Mouse (Mus musculus): ENCODE measurements around the gene Prkcb.

Gene Prkcb

DNA sequence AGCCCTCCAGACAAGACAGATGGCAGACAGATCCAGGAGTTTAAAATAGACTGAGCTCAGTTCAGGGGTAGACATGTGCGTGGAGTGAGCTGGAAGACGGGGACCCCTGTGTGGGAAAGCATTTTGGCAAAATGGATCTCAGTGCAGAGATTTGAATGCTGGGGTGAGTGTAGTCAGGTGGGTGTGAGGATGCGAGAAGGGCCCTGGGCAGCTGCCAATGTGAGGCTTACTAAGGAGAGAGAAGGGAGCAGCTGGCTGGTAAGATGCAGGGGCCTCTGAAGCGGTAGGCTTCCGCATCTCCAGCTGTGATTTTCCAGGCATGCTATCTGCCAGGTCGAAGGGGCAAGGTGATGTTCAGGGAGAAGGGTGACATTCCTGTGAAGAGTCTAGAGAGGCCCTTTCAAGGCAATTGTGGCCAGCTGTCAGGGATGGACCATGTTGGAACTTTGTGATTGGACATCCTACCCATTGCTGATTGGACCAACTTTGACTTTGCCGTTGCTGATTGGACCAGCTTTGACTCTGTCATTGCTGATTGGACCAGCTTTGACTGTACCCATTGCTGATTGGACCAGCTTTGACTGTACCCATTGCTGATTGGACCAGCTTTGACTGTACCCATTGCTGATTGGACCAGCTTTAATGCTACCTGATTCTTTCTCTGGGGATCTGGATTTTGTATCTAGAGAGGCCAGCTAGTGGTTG is 78.9 kb downstream of the Prkcb start:
- peak; percentile 86 for DNase-seq (ENCODE audit: low read depth, low spot score)

DNA sequence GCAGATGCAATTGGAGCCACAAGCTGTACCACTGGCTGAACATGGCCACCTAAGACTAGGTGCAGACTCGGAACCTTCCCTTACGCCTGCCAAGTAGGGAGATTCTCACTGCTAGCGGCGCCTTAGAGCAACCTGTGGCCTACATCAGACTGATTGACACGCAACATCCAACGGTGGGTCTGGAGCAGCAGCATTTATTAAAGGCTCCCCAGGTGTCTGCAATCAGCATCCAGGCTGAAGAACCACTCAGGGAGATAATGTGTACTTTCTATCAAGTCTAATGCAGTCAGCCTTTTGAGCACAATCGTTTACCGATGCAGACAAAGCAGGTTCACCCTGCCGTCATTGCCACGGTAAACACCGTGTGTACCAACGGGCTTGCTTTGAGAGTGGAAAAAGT is 81.9 kb downstream of the Prkcb start:
- DNase-seq (ENCODE audit: low read depth, low spot score), result no peak

DNA sequence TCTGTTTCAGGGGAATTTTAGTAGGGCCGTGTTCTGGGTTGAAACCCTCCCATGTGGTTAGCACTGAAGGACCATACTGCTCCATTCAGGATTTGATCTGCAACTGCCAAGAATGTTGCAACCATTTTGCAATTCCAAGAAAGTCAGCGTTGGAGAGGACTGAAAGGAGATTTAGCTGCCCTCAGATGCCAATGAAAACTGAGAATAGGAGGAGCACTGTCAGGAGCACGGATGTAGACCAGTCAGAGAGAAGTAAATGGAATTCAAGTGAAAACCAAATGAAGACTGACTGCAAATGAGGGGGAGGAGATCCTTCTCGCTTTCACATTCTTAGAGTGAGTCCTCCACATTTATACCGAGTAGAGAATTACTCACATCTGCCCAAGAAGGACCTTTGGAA is 83.4 kb downstream of the Prkcb start:
- no peak for DNase-seq (ENCODE audit: low read depth, low spot score)

DNA sequence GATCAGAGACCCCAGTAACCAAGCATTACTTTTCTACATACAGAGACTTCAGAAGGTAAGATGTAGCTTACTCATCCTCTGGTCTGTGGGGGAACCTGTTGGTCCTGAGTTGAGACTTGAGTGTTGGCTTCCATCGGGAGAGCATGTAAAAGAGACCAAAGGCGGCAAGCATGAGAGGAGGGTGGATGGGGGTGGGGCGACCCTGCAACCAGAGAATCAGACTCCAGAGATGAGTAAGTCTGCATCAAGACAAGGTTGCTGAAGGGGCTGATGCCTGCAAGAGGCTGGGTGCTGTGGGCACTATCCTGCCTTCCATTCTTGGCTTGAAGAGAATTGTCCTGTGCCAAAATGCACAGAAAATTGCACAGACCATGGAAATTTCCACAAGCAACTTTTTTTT is 83.8 kb downstream of the Prkcb start:
- DNase-seq (ENCODE audit: low read depth, low spot score), result no peak

DNA sequence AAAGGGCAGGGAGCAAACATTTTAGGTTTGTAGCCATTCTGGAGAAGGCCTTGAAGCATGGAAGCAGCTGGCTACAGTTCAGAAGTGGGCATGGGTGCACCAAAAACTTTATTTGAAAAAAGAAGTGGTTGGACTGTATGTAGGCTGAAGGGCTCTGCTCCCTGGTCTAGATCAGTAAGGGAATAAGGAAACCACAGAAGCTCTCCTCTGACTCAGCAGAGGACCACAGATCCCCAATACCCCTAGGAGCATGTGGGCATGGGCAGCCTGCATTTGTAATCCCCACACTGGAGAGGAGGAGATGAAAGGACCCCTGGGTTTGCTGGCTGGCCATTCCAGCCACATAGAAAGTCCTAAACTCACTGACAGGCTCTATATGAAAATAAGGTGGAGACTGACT is 88.3 kb downstream of the Prkcb start:
- no peak for DNase-seq (ENCODE audit: low read depth, low spot score)

DNA sequence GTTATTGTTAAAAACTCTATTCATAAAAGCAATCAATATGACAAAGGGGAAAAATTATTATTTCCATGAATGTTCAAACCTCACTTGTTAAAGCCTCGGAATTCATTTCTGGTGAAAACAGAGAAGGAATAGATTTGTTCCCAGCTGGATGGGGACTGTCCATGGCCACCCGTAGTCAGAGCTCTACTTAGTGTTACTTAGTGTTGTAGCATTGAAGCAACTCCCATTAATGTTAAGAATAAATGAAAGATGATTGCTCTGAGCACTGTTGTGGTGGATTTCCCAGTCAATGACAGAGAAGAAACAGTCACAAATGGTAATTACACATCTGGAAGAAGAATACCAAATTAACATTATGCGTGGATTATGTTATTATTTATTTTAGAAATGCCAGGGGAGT is 89.4 kb downstream of the Prkcb start:
- DNase-seq (ENCODE audit: low read depth, low spot score), result no peak

DNA sequence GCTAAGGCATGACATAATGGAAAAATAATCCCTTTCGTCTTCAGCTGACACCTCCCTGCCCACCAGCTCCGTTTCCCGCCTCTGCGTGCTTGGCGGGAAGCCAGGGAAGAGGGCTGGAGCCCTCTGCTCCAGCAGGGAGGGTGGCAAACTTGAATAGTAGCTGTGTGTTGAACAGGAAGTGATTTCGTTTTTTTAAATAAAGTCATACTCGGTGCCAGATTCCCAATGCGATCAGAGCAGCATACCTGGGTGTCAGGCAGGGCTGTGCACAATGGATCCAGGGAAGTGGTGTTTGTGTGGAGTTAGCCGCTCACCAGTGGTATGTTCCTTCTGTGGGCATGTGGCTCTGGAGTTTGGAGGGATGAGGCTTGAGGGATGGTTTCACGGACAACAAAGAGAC is 89.9 kb downstream of the Prkcb start:
- peak; percentile 71 for DNase-seq (ENCODE audit: low read depth, low spot score)

DNA sequence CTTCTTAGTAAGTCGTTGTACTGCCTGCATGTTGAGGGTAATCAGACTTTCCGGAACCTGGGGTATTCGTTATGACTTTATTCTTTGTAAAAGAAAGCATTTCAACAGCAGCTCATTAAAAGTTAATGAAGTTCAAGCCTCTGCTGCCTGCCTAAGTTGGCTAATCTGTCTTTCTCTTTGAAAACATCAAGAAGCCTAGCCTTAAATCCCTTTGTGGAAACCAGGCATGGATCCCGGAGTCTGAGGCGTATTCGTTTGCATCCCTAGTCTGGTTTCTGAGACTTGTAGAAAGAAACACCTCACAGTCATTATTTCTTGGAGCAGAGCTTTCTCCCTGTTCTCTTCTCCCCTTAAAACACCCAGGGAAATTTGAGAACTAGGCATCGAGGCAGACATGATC is 90.7 kb downstream of the Prkcb start:
- no peak for DNase-seq (ENCODE audit: low read depth, low spot score)

DNA sequence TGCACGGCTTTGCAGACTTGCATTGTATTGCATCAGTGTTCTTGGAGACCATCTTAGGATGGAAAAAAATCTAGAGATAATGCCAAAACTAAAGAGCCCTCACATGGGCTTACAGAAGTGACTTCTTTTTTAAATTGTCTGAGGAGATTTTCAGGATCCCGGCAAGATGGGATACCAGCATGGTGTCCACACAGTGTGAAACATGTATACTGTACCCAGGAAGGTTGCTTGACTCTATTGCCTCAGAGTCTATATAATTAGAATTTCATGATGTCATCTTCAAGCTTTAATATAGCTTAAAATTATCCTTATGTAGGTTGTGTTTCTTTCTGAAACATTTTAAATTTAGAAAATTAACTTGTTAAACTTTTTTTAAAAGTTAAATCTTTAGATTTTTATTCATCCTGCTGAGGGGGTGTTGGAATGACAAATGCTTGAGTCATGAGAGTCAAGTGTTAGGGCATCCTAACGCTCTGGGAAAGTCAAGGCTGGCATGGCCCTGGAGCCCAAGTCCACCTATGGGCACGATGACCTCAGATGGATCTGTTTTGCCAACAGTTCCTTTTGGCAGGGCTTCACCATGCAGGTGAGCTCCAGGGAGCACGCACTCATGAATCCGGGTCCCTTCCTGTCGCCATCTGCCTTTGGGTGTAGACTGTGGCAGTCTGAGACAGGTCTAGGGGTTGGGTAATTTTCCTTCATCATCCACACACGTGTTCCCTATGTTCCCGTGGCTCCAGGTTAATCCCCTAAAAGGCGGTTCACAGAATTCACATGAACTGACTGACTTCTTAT is 92.0 kb downstream of the Prkcb start:
- peak; percentile 93 for DNase-seq (ENCODE audit: low read depth, low spot score)

DNA sequence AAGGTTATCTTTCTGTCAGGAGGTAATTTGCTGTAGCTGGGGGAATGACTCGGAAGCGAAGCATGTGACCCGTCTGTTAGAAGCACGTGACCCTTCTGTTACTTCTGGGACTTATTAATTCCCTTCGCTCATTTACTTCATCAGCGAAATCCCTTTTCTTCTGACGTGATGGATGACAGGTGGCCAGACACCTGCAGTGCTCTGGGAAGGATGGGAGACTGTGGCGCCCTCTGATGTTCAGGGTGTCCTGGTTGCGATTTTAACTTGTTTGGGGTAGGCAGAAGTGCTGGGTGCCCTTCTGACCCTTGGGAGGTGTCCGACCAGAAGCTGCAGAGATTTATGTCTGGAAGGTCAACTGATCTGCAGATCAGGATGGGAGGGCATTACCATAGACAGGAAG is 93.0 kb downstream of the Prkcb start:
- no peak for DNase-seq (ENCODE audit: low read depth, low spot score)

DNA sequence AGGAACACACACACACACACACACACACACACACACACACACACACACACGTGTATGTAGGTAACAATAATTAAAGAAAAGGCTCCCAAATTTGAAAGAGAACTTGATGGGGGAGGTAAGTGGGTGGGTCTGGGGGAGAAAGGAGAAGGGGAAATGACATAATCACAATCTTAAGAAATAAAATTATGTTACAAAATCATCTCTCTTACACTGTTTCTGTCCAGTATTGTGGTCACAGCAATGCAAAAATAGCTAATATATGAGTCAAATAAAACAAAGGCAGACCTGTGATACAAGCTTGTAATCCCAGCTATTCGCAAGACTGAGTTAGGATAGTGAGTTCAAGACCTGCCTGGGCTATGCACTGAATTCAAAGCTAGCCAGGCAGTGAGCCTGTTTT is 94.7 kb downstream of the Prkcb start:
- DNase-seq (ENCODE audit: low read depth, low spot score), result no peak

DNA sequence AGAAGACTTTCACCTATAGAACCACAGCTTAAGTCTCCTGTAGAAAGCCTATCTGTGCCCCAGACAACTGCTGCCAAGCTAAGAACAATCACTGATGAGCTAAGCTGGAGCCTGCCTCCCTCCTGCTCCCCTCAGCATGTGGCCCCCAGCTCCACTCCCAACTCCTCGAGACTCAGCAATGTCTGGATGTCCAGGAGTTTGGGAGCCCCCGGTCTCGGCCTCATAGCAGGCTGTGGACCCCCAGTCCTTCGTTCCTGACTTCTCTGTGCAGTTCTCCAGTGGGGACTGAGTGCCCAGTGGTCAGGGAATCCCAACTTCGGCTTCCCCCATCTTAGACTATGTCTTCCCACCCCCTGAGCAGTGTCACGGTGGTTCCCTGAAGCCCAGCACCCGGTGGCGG is 96.3 kb downstream of the Prkcb start:
- no peak for DNase-seq (ENCODE audit: low read depth, low spot score)

DNA sequence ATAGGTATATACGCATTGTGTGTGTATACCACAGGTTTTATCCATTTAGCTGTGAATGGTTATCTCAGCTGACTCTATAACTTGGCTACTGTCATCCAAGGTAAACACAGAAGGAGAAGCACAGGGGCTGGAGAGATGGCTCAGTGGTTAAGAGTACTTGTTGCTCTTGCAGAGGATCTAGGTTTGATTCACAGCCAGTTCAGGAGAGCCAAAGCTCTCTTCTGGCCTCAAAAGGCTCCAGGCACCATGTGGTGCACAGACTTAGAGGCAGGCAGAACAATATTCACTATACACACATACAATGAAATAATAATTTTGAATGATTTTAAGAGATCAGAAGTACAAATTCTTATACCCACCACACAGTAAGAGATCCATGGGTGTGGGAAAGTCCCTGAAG is 98.0 kb downstream of the Prkcb start:
- peak; percentile 66 for DNase-seq (ENCODE audit: low read depth, low spot score)

DNA sequence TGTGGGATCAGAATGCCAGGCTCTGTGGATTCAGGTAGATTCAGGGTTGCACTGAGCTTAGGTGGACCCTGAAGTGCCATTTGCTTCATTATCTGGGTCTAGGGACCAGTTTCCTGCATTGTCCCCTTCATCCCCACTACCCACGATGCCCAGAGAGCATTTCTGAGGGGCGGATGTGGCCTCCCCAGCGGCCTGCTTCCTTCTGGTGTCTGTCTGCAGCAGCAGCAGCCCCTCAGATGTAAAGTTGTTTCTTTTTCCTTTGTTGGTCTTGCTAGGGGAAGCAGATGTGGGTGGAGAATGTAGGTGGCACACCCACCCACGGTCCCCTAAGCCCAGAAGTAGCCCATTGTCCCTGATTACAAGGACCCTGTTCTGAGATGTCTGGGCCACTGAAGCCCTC is 99.3 kb downstream of the Prkcb start:
- no peak for DNase-seq (ENCODE audit: low read depth, low spot score)

DNA sequence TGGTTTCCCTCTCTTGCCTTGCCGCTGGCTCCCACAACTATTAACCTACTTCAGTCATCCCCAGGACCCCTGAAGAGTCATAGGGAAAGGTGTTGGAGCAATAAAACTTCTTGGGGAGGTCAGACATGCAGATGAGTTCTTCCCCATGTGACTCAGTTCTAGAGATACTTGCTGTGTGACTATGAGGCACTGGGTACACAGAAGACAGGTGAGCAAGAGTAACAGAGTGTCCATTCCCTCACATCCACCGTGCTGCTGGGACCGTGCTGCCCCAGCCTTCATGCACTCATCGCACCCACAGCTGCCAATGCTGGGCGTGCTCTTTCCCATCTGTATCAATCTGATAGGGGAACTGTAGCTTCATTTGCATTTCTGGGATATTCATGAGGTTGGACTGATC is 100.3 kb downstream of the Prkcb start:
- DNase-seq (ENCODE audit: low read depth, low spot score), result no peak

DNA sequence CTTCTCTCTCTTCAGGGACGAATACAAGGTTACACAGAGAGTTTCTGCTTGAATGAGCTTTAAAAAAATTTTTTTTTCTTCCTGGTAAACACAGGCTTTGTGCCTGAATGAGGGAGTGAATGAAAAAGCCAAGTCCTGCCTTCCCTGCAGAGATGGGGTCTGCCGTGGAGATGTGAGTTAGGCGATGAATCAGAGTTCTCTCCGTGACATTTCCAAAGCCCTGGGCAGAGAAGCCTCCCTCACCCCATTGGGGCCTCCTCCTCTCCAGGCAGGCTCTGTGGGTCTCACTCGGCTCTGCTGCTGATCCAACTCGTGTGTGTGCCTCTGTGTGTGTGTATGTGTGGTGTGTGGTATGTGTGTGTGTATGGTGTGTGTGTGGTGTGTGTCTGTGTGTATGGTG is 101.1 kb downstream of the Prkcb start:
- peak; percentile 86 for DNase-seq (ENCODE audit: low read depth, low spot score)

DNA sequence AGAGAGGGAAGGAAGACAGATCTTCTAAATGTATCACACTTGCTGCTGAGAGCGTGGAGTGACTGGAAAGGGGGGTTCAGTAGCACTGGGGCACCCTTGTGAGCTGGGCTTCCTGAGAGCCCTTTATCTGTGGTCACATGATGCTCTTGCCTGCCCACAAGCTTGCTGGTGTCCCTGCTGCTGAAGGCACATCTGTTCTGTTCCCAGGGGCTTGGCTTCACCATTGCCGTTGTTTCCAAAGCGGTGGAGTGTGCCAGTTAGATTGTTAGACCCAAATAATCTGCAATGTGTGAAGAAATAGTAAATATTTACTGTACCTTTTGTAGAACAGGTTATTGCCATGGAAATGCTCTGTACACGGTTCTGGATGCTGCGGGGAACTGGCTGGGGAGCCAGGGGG is 101.6 kb downstream of the Prkcb start:
- peak; percentile 81 for DNase-seq (ENCODE audit: low read depth, low spot score)

DNA sequence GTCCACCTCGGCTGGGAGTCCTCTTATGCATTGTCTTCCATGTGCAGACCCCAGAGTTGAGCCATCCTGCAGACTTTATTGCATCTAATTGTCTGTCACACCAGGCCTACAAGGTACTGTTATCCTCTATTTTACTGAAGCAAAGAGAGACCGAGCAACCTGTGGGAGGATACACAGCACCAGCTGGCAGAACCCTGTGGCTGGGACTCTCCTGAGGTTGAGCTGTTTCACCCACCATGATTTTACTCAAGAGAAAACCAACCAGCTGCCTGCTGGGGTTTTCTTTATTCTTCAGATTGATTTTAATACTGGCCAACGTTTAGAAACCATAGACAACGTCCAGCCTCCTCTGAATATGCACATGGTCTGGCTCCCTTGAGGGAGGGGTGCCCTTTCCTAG is 102.1 kb downstream of the Prkcb start:
- peak; percentile 64 for DNase-seq (ENCODE audit: low read depth, low spot score)

DNA sequence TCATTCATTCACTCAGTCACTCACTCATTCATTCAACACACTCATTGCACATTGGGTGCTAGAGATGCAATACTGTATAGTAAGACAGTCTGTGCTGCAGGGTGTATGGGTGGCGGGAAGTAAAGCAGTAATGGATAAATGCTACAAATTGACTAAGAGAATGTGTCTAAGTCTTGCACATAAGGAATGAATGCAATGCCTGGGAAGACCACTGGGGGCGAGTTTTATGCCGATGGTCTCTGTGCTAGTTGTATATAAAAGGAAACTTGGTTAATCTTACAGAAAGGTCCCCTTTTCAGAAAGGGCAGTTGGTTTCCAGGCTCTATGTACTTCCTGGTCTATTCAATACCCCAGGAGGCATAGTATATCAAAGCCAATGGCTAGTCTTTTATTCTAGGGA is 102.8 kb downstream of the Prkcb start:
- no peak for DNase-seq (ENCODE audit: low read depth, low spot score)

DNA sequence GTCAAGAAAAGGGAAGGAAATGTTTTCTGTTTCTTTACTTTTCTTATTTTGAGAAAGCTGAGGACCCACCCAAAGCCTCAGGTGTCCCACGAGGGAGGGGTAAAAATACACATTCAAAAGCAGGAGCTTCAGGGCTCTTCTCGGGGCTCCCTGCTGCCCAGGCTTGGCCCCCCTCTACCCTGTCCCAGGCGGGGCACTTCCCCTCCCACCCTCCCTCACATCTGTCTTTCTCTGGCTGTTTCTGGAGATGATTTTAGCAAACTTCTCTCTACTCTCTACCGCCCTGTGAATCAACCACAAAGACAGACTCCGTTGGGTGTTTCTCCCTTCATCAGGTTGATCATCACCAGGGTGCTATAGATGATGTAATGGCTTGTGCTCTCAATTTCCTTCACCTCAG is 105.4 kb downstream of the Prkcb start:
- DNase-seq (ENCODE audit: low read depth, low spot score), result no peak

DNA sequence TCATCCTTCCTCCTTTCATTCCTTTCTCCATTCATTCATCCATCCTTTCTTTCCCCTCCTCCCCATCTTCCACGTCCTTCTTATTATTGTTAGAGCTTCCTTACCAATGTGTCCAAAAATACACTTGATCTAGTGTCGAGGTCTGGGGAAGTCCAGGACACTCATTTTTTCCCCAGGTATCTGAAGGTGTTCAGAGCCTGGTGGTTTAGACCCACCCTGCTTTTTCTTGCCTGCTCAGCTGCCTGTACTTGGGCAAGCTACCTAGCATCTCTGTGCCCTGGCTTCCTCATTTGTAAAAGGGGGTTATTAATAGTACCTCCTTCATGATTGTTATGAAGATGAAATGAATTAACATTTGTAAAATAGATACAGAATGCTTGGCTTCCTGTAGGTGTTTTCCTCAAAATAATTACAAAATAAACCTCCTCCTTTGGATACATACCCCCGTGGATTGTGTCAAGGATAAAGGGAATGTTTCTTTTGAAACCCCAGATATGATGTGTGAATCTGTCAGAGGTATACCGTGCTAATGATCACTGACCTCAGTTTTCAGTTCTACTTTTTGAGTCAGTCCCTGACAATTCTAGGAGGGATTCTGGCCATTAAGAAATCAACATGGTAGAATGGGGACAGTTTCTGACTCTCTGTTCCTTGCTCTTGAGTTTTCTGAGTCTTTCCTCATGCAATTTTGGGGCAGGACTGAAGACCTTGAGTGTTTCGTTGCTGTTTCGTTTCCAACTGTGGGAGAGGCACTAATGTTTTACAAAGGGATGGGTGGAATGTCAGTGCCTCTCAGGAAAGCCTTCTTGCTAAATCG is 106.8 kb downstream of the Prkcb start:
- DNase-seq (ENCODE audit: low read depth, low spot score), result no peak

DNA sequence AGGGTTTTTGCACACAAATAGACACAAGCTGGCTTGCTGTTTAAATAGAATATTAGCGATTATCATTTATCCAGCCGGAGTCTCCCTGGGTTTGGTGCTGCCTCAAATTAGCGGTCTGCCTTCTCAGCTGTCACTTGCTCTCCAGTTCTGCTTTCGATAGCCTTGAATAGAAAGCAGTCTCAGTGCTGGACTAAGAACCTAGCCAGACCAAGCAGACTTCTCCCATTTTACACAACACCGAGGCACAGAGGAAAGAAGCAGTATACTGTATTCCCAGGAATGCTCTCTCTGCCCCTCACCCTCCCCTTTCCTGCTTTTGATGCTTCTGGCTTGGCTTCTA is 107.4 kb downstream of the Prkcb start:
- peak; percentile 63 for DNase-seq (ENCODE audit: low read depth, low spot score)

DNA sequence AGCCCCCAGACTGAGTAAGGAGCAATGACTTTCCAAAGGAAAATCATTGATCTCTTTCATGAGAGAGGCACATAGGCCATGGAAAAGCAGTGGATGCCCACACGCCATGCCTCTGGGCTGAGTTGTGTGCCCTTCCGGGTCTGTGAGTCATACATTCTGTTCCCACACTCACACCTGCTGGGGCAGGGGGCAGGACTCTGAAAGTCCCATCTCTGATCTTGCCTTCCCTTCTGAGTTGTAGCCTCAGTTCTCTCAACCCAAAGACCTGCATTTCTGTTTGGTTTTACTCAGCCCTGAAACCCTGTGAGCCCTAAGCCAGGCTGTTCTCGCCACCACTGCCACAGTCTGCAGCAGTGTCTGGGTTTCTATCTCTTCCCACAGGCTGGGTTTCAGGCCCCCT is 109.1 kb downstream of the Prkcb start:
- DNase-seq (ENCODE audit: low read depth, low spot score), result no peak

Measured in brain, adult 2 months (tissue).